Mouse (Mus musculus) kidney, adult 18-20 months (tissue): ENCODE results near the gene F10.

Source experiments
- DNase-seq: peaks from one replicate; pipeline ENCODE4 v3.0.0; 2021

F10 gene

DNA sequence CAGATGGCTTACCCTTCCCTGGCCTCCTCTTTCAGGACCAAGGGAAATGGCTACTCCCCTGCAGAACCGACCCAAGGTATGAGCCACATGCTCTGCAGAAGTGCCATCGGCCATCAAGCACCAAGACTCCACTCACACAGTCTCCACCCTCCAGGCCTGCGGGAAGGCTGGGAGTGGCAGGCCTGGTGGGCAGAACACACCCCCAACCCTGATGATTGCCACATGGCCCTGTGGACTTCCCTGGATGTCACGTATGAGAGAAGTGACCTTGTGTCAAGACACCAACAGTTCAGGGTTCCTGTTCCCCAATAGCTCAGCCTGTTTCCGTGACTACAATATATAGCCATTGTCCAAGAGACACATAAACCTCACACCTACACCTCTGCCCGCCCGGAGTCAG lies at the start of gene F10:
Gene F10 (plus strand): TSS at position 294 of the 400 bp plus-strand sequence.
- DNase-seq: no peak

DNA sequence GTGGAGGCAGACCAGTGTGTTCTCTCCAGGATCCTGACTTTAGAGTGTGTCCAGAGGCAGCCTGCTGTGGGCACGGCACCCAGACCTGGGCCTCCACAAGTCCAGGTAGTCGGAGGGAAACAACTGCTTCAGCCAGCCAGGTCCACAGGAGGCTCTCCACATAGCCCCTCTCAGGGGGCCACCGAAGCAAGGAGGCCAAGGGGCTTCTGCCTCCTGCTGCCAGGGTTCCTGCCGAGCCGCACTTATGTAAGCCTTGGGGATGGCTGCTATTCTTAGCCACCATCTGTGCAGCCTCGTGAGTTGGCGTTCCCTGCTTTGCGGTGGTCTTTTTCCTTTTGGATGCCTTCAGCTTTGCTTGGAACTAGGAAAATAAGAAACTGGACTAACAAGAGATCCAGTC lies 49.5 kb upstream of the F10 start:
- no peak for DNase-seq

DNA sequence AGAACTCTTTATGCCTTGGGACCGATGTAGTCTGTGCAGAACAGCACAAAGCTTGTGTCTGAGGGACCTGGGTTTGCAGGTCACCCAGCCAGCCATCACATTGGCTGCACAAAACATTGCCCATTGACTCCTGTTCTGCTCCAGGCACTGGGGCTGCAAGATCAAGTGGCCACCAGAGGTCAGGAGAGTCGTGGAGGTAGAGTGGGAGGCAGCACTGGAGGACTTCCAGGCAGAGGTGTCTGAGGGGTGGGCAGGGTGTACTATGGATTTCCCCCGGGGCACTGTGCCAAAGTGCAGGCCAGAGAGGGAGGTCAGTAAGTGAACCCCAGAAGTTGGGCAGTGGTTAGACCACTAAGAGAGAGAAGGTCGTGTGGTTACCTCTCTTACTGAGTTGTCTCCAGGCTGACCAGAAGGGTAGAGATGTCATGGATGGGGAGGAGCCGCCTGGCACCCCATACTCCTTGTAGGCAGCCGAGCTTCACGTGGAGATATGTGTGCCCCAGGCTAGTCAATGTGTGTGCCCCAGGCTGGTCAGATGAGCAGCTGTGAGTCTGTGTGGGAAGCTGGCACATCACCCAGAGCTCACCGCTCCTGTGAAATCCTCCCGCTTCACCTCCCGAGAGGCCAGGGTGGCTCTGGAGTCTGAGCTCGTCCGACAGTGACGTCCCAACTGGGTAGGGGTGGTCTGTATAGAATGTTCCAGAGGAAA lies 48.2 kb upstream of the F10 start:
- no peak for DNase-seq

DNA sequence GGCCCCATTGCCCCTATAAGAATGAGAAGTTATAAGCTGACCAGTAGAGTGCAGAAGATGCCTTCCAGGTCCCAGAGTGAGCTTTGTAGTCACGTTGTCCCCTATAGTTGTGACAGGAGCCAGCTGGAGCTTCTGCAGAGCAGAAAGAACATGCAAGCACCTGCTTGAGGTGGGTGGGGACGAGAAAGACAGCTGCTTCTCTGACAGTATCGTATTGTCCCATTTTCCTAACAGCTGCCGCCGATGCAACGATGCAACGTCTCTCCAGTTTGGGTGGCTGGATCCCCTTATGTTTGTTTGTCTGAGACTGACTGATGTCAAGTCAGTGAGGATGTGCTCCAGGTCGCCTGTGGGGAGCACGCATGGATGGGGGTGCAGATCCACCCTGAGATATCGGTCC lies 45.7 kb upstream of the F10 start:
- DNase-seq: no peak

DNA sequence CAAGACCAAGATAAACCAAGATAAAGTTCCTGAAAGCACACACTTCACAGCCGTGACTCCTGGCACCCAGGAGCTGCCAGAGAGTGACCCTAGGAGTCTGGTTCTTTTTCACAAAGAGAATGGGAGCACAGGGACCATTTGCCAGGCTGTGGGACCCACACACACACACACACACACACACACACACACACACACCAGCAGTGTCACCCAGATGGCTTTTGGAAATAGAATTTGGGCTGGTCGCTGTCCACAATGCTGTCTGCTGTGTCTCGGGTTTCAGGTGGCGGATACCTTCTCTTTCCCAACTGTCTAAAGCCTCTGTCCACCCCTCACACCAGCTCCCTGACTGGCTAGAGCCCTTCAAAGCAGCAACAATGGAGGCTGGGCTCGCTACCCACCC lies 42.6 kb upstream of the F10 start:
- no peak for DNase-seq

DNA sequence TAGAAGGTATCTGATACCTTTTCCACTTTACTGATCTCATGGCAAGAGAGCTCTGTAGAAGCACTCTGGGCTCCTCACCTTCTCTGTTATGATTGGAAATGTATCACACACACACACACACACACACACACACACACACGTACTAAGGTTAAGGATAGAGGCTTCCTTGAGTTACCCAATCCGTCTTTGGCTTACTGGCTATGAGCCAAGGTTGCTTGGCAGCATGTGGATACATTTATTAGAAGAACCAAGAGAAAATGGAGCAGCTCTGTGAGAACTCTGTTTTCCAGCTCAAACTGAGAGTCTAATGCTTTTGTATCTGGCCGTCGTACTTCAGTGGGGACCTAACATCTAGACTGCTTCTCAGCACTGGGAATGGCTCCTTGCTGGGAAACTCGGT lies 41.6 kb upstream of the F10 start:
- no peak for DNase-seq

DNA sequence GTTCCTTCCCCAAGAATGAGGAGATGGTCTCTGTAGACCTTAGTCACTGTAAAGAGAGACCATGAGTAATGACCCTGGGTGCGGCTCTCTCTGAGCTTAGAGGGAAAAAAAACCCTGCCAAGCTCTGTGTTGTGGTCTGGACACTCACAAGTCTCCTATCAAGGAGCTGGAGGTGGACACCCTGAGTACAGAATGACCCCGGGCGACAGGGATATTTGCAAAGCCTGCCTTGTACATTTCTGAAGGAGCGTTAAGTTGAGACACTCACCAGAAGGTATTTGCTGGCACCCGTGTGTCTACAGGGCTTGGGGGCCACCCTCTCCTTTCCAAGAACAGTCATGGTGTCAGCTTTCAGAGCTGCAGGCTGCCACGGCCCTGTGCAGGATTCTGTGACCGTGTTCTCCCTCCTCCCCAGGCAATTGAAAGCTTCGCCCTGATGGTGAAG lies 40.3 kb upstream of the F10 start:
- DNase-seq: no peak

DNA sequence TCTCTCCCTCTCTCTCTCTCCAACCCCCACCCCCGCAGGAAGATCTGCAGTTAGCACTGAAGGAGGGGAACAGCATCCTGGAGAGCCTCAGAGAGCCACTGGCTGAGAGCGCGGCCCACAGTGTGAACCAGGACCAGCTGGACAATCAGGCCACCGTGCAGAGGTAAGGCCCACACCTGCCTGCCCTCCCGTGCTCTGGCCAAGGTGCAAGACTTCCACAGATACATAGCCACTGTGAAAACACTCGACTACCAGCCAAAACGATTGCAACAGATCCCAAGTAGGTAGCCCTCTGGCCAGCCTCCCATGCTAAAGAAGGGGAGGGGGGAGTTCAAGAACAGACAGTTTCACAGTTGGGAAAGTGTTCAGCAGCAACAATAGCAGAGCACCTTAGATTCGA lies 38.8 kb upstream of the F10 start:
- no peak for DNase-seq

DNA sequence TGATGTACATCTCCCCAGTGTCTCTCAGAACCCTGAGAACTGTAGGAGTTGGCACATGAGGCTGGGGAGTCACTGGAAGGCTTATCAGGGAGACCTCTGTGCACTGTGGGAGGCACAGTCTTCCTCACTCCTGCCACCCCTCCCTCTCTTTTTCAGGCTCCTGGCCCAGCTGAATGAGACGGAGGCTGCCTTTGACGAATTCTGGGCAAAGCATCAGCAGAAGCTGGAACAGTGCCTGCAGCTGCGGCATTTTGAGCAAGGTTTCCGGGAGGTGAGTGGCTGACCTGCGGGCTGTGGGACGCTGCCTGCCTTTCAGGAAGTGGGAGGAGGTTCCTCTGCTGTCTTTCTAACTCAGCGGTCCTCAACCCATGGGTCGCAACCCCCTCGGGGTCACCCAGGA lies 37.3 kb upstream of the F10 start:
- DNase-seq: no peak

DNA sequence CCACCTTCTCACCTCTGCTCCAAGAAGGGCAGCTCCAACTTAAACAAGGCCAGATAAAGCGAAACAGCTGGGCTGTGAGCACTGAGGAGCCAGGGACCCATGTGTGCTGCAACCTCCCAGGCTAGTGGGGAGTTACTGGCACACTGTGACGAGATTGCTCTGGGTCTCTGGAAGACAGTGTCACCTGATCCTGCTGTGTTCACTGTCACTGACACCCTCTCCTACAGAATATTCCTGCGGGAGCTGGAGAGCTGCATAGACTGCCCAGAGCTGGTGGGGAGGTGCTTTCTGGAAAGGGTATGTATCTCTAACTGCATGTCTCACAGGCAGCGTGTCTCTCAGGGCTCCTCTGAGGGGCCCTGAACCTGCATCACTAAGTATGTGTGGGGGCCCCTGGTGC lies 29.6 kb upstream of the F10 start:
- no peak for DNase-seq

DNA sequence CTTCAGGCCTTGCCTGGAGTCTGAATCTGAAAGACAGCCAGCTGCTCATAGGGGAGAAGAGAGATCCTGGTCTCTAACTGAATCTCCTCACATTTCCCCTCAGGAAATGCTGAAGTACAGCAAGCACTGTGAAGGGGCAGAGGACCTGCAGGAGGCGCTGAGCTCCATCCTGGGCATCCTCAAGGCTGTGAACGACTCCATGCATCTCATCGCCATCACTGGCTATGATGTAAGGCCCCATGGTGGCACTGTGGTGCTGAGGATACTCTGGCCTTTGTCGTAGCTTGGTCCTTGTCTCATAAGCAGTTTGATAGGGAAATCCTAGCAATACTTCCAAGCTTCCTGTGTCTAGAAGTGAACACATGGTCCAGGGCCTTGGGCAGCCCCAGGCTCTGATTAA lies 26.8 kb upstream of the F10 start:
- DNase-seq: no peak

DNA sequence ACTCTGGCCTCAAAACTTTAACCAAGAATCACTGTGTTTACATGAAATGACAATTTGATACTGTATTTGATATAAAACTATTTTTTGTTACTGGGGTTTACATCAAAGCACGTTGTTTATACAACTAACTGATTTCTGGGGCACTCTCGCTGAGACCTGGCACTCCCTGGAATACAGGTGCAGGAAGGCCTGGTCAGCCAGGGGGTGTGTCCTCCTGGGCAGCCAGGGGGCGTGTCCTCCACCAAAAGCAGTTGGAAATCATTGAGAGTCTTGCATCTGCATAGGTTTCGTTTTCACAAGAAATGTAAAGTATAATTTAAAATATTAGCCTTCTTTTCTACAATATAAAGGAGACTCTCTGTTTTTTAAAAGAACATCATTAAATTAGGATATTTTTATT lies 17.5 kb upstream of the F10 start:
- DNase-seq: no peak

DNA sequence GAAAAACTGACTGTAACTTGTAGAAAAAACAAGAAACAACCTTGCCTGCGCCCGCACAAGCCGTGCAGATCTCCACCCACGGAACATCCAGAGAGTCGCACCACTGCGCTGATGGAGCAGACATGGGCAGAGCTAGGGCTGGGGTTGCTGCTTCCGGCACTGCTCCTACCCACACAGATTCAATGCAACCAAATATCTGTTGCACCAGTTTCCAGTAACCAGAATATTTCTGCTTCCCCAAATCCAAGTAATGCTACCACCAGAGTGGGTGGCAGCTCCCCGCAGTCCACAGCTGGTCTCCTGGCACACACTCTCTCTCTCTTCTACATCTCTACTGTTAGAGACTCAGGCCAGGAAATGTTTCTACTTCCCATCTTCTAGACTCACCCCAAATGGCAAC lies 15.3 kb upstream of the F10 start:
- DNase-seq: no peak

DNA sequence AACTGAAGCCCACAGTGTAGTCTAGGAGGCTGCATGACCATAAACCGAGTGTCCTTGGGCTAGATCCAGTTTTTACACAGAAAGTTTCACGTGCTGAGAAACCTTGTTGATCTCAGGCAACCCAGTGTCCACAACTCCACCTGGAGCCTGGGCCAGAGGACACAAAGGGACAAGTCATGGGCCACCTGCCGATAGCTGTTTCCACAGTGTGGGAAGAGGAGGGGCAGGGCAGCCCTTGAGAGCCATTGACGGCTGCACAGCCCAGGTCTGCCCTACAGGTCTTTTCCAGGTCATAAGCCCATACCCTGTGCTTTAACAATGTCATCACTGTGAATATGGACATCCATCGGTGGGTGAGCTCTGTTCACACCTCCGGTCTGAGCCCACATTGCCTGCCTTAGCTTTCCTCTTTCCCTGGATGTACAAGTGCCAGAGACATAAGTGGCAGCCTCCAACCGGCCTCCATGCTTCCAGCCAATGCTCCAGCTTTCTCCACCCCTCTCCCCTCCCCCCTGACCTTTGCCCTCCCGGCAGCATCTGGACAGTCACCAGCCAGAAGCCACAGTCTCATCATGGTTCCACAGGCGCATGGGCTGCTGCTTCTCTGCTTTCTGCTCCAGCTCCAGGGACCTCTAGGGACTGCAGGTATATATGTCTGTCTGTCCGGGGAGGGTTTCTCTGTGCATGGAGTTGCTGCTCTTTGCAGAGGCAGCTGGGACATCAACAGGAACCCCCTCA lies 11.5 kb upstream of the F10 start, which contains the start of gene F7:
Gene F7 (plus strand): TSS at position 548 of the 738 bp plus-strand sequence.
- peak; percentile 29 for DNase-seq

DNA sequence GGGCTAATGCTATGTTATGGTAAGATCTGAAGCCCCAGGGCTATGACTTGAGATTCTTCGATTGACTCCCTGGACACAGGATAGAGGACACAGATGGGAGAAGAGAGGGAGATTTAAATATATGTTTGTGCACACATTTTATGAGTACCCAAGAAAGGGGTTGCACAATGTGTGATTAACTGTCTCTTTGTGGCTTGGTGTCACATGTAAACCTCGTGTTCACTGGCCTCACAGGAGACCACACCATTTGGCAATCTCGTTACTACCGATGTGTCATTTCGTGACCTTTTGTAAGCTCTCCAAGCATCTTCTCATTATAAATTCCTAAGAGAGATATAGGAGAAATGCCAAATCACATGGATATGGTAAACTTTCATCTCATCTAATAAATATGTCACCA lies 9.5 kb upstream of the F10 start:
- DNase-seq: no peak

DNA sequence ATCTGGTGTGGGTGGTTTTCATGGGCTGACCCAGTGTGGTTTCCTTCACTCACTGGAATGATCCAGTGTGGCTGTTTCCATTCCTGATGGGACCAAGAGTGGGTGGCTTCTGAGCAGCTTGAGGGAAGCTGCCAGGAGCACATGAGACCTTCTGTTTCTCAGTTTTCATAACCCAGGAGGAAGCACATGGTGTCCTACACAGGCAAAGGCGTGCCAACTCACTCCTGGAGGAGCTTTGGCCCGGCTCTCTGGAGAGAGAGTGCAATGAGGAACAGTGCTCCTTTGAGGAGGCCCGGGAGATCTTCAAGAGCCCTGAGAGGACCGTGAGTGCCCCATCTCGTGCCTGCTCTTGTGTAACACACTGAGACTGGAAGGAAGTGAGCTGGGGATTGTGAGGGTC lies 8.6 kb upstream of the F10 start:
- DNase-seq: no peak

DNA sequence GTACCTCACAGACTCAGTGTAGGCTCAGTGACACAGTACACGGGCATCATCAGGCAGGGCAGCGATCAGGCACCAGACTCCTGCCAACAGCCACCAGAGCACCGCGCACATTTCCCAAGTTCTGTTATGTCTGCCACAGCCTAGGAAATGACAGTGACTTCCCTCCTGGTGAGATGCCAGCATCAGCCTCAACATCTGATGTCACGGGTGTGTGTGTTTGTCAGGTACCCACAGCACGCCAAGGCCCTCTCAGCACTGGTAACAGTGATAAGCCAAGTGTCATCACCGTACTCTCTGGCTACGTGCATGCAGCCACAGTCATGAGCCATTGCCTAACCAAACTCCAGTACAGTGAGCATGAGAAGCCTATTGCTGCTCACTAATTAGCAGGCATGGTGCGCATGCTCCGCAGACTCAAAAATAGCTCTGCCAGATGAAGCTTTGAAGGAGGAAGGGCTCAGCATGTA lies 729 bp upstream of the F10 start:
- DNase-seq: no peak

DNA sequence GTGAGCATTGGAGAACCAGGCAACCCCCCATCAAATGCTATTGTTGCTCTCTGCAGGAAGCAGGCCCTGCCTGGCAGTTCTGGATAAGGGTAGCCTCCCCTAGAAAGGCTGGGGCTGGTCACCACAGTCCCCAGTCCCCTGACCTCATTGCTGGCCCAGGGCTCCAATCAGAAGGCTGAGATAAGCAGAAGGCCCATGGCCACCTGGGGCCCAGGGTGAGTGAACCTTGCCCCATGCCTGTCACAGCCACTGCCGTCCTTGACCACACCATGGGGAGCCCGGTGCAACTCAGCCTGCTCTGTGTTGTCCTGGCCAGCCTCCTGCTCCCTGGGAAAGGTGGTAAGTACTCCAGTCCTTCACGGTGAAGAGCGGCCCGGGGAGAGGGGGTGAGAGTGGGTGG lies 461 bp downstream of the F10 start:
- no peak for DNase-seq

DNA sequence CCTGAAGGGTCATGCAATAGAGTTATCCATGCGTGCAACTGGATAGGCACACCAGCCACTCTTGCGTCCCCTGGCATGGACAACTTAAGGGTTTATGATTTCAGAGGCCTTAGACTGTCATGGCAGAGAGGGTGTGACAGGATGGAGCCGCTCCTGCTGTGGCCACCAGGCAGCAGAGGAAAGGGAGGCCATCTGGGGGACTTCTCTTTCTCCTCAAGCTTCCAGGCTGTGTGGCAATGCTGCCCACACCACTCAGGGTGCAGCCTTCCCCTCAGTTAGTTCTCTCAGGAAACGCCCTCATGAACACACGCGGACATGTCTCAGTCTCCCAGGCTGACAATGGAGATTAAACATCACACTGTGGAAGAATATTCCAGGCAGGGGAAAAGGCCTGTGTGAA lies 1.9 kb downstream of the F10 start:
- DNase-seq: no peak

DNA sequence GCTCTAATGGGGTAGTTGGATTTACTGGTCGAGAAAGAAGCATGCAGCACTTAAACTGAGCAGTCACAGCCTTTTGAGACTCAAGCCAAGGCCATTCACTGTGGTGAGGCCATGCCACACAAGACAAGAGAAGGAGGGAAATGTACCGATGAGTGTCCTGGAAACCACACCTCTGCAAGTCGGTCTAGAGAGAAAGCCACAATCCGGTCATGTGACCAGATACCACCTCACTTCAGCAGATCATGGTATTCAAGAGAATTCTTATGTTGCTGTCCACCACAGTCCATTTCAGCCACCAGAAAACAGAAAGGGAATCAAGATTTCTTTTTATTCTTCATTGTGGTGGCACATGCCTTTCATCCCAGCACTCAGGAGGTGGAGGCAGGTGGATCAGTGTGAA lies 4.4 kb downstream of the F10 start:
- no peak for DNase-seq

DNA sequence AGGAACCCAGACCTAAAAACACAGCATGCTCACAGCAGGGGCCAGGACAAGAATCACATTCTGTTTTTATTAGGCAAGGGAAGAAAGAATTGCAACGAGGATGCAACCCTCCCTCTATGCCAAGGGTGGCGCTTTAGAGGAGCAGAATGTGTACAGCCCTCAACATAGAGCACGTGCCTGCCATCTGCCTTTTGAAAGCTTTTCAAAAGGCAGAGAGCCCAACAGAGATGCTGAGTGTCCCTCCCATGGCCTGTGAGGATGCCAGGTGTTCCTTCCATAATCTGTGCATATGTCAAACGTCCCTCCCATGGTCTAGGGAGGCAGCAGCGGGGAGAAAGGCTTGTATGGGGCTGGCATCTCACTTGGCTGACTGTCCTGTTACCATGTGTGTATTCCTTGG lies 10.5 kb downstream of the F10 start:
- DNase-seq: no peak

DNA sequence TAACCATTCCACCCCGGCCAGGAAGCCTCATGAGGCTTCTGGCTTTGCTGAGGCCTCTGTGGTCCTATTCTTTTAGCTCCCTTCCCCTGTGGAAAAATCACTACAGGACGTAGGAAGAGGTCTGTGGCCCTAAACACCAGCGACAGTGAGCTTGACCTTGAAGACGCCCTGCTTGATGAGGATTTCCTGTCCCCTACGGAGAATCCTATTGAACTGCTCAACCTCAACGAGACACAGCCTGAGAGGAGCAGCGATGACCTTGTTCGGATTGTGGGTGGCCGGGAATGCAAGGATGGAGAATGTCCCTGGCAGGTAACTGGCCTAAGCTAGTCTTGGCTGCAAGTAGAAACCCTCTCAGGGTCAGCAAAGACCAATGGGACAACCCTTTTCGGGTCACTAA lies 13.4 kb downstream of the F10 start:
- no peak for DNase-seq

DNA sequence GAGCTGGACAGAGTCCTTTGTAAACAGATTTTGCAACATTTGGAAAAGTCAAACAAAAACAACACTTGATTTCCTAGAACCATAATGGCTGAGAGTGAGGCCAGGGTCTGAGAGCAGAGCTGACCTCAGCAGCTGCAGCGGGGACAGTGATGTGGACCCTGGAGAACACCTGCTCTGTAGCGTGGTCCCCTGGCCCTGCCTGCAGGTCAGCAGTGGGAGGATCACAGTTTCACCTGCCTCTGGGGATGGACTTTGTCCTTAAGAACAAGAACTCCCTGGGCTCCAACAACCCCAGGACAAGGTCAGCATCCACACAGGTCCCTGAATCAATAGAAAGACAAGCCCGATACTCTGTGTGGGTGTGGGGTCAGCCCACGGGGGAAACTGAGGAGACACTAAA lies 20.2 kb downstream of the F10 start:
- DNase-seq: peak; percentile 16

DNA sequence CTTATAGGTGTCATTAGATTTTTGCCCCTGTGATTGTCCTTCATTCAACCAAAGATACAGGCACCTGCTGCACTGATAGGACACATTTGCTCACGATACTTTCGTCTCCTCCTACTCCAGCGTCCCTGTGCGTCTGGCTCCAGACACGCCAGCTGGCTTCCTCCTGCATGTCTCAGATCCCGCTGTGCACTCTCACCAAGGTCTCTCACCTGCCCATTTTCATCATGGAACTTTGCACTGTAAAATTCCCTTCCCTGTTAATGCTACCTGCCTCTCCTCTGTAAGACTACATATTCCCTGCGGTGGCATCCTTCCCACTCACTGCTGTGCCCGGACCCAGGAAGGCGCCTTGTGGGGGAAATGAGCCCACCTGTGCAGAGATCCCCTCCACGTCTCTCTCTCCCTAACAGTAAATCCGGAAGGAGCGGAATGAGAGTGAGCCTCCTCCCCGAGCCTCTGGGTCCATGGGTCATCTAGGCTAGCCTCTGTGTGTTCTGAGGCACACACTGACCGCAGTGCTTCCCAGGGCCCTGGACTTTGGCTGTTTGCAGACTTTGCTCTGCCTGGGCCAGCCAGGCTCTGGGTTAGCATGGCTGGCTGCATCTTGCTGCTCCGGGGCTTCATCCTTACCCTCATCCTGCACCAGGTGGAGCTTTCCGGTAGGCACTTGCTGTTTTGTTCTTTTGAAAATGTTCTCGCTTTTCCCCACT lies 23.5 kb downstream of the F10 start, which contains the start of gene Proz:
Gene Proz (plus strand): TSS at position 474 of the 710 bp plus-strand sequence.
- peak; percentile 67 for DNase-seq
